Mouse (Mus musculus): ENCODE data around the gene Pdik1l.
A peak's percentile ranks its signal among the peaks of the same experiment; 100 is the strongest.

The Pdik1l gene

DNA sequence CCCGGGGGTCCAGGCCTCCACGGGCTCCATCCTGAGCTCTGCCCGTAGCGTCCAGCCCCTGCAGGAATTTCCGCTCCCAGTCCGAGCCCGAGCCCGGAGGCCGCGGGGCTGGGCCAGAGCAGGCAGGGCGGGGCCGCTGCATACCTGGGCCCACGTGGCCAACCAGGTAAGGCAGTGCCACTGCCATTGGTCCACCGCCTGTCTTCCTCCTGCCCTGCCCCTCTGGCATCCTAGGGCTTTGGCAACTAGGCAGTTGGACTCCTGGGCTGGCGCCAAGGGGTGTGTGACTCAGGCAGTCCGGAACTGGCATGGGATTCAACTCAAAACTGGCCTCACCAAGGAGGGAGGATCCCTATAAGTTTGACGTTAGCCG, 49.4 kb downstream of the Pdik1l start, which contains the start of gene Cnksr1:
Gene Cnksr1 (minus strand): TSS at position 121 of the 373 bp plus-strand sequence.
- peak; percentile 85 for DNase-seq (ENCODE audit: low read depth, low spot score)

DNA sequence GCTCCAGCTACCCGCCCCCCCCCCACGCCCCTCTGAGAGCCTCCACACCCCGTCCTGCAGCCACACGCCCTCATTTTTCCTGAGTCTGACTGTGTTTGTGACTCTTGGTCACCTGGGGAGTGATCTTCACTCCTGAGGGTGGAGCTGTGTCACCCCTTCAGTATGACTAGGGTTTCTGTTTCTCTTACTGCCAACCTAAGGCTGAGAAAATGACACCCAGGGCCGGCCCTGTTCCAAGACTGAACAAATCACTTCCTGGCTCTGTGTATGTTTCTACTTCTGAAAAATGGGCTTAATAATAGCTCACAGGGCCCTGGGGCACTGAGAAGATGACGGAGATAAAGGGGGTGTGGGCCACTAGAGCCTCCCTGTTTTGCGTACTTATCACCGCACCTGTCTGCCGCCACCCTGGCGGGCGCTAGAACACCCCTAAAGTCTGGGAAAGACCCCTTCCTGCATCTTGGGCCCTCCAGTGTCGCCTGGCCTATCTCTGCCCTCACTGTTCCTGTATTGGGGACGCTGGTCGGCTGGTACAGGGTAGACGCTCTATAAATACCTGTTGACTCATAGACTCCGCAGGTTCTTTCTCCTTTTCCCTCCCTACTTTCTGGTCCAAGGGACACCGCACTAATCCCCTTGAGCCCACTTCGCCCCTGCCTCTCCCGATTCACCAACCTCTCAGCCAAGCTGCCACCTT, 50.0 kb downstream of the Pdik1l start:
- DNase-seq (ENCODE audit: low read depth, low spot score): peak; percentile 70

DNA sequence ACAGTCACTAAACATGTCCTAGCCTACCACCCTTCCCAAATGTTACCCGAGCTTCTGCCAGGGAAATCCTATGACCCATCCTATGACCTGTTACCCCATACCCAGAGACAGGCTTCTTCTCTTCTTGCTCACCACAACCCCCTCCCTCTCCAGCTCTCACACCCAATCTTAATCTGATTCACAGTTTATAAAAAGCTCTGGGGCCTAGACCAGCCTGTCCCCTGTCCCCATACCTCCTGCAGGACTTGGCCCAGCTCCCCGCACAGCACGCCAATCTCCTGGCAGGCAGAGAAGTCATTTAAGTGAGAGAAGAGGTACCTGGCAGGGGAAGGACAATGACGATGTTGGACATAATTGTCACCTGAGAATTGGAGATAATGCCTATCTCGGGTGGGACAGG, 52.8 kb downstream of the Pdik1l start:
- DNase-seq (ENCODE audit: low read depth, low spot score): peak; percentile 80

DNA sequence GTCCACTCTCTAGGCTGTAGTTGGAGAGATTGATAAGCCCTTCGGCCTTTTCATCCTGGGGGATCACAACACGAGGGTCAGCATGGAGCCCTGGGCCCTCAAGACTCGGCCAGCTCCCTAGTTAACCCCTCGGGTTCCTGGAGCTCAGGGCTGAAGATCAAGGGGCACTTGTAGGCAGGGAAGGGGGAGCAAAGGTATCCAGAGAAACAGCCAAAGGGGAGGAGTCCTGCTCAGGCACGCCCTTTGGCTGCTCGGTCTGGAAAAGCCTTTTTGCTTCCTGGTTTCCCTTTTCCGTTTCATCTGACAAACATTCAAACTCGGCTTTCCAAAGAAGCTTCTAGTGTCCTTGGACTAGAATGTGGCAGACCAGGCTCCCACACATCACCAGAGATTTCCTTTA, 57.3 kb downstream of the Pdik1l start:
- no peak for DNase-seq (ENCODE audit: low read depth, low spot score)

DNA sequence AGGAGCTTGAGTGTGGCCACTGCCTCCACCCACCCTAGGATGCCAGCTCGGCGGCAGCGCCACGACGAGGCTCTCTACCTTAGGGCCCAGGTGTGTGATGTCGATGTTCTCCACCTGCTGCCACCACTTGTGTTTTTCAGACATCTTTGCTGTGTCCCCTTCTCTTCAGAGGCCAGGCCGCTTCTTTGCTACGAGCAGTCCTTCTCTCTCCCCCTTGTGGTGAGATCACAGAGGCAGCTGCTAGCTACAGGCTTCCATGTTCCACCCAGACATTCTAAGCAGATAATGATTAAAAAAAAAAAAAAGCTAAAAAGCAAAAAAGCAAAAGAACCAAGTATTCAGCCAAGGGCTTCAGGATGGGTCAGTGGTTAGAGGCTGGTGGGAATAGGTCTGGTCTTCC, 60.5 kb downstream of the Pdik1l start, which contains the start of gene Catsper4:
Gene Catsper4 (minus strand): TSS at position 190 of the 400 bp plus-strand sequence.
- DNase-seq (ENCODE audit: low read depth, low spot score): no peak

Data from skeletal muscle tissue, adult 2 months (tissue).